Mouse (Mus musculus) heart, postnatal 0 days (tissue): ENCODE data around the gene Nop14.

Experiments
- CTCF ChIP-seq: IDR thresholded peaks from 2 replicates; pipeline ENCODE4 v1.5.1; 2016; ENCODE audit warnings: antibody characterized with exemption, control low read depth, low read depth
- EP300 ChIP-seq: IDR thresholded peaks from 2 replicates; pipeline ENCODE4 v1.6.1; 2016; ENCODE audit warnings: antibody characterized with exemption, low read depth

DNA sequence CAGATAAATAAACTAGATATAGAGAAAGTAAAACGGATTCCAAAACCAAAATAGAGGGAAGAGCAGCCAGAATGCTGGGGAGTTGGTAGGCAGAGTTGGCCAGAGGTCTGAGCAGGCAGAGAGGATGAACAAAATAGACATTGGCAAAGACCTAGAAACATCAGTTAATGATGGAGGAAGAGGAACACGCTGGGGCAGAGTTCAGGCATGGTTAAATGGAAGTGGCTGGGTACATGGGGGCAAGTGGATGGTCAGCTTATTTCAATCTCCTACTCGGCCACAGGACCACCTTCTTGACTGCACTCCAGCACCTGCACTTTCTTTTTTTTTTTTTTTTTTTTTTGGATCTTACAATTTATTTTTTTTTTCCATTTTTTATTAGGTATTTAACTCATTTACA is 18.0 kb downstream of the Nop14 start:
- TF ChIP-seq CTCF (no peak), EP300 (no peak)
